Mouse (Mus musculus) heart, adult 18-20 months (tissue): ENCODE data around the gene Tmem63c. TPM values are rescaled to one million over a fixed set of nuclear protein-coding genes. Genes with fewer than 3 reads are reported as not detected.
A peak's percentile ranks its signal among the peaks of the same experiment; 100 is the strongest.

Source experiments
- DNase-seq, 2 experiments: peaks; one replicate each; pipeline ENCODE4 v3.0.0; 2021 to 2022; ENCODE audit warnings: mixed read lengths in 1 of 2
- total RNA-seq, 2 experiments: library from RNA; stranded (reverse); gene quantifications; 2 replicates each; pipeline ENCODE4 v1.2.3; 2021

Gene Tmem63c
- total RNA-seq, 2 experiments from 2014 or later, result 0.08 to 0.12 TPM

GRCm38 (mm10) chr12:87054873-87055272 is 33.7 kb downstream of the Tmem63c start:
- DNase-seq, result no peak

- no peak for DNase-seq
Observed at GRCm38 (mm10) chr12:87057066-87057465, 35.9 kb downstream of the Tmem63c start.

GRCm38 (mm10) chr12:87065446-87065845 is 44.3 kb downstream of the Tmem63c start:
- DNase-seq, result no peak

- DNase-seq, result no peak
Observed at GRCm38 (mm10) chr12:87066429-87066828, 45.3 kb downstream of the Tmem63c start.

- no peak for DNase-seq
Observed at GRCm38 (mm10) chr12:87070520-87070919, 49.4 kb downstream of the Tmem63c start.

- DNase-seq, result no peak
Observed at GRCm38 (mm10) chr12:87076610-87077009, 55.5 kb downstream of the Tmem63c start.

GRCm38 (mm10) chr12:87082797-87083196 is 61.7 kb downstream of the Tmem63c start:
- no peak for DNase-seq

GRCm38 (mm10) chr12:87087236-87087635 is 66.1 kb downstream of the Tmem63c start:
- no peak for DNase-seq

GRCm38 (mm10) chr12:87088331-87088730 is 67.2 kb downstream of the Tmem63c start:
- no peak for DNase-seq

- DNase-seq, result no peak
Observed at GRCm38 (mm10) chr12:87089255-87089654, 68.1 kb downstream of the Tmem63c start.

GRCm38 (mm10) chr12:87089701-87090100 is 68.6 kb downstream of the Tmem63c start:
- DNase-seq, result no peak

- DNase-seq, result no peak
Observed at GRCm38 (mm10) chr12:87091916-87092315, 70.8 kb downstream of the Tmem63c start.

- peak in 1 of 2 experiments; percentile 11 for DNase-seq
Observed at GRCm38 (mm10) chr12:87093249-87093648, 72.1 kb downstream of the Tmem63c start.

- no peak for DNase-seq
Observed at GRCm38 (mm10) chr12:87093671-87094070, 72.5 kb downstream of the Tmem63c start.

GRCm38 (mm10) chr12:87100331-87100730 is 79.2 kb downstream of the Tmem63c start:
- no peak for DNase-seq

GRCm38 (mm10) chr12:87102165-87102631 is 81.1 kb downstream of the Tmem63c start, which contains the start of gene Ngb:
Ngb (minus strand) TSS chr12:87102539.
- no peak for DNase-seq

- no peak for DNase-seq
Observed at GRCm38 (mm10) chr12:87103471-87103870, 82.3 kb downstream of the Tmem63c start.

GRCm38 (mm10) chr12:87104796-87105195 is 83.7 kb downstream of the Tmem63c start:
- DNase-seq, result no peak

- no peak for DNase-seq
Observed at GRCm38 (mm10) chr12:87107357-87107977, 86.3 kb downstream of the Tmem63c start.

GRCm38 (mm10) chr12:87121918-87122589 is 100.9 kb downstream of the Tmem63c start:
- DNase-seq, result no peak

- DNase-seq, result no peak
Observed at GRCm38 (mm10) chr12:87127256-87127655, 106.1 kb downstream of the Tmem63c start.

GRCm38 (mm10) chr12:87130224-87130623 is 109.1 kb downstream of the Tmem63c start:
- DNase-seq, result no peak

GRCm38 (mm10) chr12:87131181-87131580 is 110.0 kb downstream of the Tmem63c start:
- DNase-seq, result no peak

GRCm38 (mm10) chr12:87131619-87132018 is 110.5 kb downstream of the Tmem63c start:
- peak in 1 of 2 experiments; percentile 32 for DNase-seq
